Mouse (Mus musculus) kidney, postnatal 25 days (tissue): ENCODE measurements at regions not wholly inside any gene's neighbourhood (a gene's known extent, or its start where the extent isn't known, plus 50 kb on each side); places are given as distances from the start of the nearest gene placed in this dataset.

Experiments used
- DNase-seq, 2 experiments: peaks; one replicate each; pipeline ENCODE4 v3.0.0; 2021; ENCODE audit warnings: mixed read lengths in 2 of 2

- DNase-seq, result peak; percentile 38 to 52
Observed at GRCm38 (mm10) chr13:60123964-60124363, 53.2 kb downstream of the Gas1 start.

- peak in 1 of 2 experiments; percentile 27 for DNase-seq
Observed at GRCm38 (mm10) chr13:60123174-60123587, 54.0 kb downstream of the Gas1 start.

GRCm38 (mm10) chr13:60122341-60123173 lies 54.6 kb downstream of the Gas1 start:
- DNase-seq, result no peak

DNA sequence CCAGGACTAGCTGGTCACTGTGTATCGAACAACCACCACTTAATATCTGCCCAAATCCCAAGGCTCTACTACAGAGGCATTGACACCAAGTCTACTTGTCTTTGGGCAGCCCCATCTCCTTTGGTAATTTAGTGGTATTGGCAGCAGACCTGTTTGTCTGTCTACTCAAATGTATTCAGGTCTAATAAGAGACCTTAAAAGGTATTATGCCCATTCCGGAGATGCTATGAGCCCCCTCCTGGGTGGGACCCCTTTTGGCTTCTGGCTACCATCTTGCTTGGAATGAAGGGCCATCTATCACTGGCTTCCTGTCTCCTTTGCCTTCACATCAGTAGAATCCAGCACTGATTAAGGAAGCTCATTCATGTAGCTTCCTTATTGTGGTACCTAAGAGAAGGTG lies 65.7 kb downstream of the Gas1 start:
- DNase-seq, result no peak

DNA sequence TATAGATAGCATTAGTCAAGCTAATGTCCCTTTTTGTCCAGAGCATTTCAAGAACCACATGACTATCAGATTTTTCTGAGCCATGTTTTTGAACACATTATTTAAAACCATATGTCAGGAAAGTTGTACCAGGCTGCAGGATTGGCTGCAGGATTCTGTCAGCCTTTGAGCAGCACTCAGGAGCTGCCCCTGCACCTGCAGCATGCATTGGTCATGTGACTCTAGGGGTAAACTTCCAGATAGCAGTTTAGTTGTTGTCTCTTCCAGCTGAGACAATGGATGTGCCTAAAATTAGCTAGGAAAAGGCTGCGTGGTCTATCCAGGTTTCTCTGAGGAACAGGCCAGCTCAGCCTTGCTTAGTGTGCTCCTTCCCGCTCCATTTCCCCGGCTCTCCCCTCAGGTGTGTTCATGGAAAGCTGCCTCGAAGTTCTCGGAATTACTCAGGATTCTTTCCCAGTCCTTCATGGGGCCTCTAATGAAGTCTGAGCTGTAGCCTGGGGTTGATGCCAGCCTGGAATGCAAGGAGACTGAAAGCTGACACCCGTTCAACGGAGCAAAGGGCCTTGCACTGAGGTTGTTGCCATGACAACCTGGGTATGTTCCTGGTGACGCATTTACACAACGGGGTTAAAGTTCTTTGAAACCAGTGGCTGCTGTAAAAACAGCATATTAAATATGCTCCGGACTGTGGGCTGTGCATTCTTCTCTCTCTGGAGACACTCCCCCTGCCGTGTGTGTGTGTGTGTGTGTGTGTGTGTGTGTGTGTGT lies 66.9 kb downstream of the Gas1 start:
- peak; percentile 91 to 96 for DNase-seq

- no peak for DNase-seq
Observed at GRCm38 (mm10) chr13:60105286-60105685, 71.9 kb downstream of the Gas1 start.

- DNase-seq, result no peak
Observed at GRCm38 (mm10) chr13:60101651-60102050, 75.5 kb downstream of the Gas1 start.

- DNase-seq, result no peak
Observed at GRCm38 (mm10) chr13:60100130-60101112, 76.7 kb downstream of the Gas1 start.

DNA sequence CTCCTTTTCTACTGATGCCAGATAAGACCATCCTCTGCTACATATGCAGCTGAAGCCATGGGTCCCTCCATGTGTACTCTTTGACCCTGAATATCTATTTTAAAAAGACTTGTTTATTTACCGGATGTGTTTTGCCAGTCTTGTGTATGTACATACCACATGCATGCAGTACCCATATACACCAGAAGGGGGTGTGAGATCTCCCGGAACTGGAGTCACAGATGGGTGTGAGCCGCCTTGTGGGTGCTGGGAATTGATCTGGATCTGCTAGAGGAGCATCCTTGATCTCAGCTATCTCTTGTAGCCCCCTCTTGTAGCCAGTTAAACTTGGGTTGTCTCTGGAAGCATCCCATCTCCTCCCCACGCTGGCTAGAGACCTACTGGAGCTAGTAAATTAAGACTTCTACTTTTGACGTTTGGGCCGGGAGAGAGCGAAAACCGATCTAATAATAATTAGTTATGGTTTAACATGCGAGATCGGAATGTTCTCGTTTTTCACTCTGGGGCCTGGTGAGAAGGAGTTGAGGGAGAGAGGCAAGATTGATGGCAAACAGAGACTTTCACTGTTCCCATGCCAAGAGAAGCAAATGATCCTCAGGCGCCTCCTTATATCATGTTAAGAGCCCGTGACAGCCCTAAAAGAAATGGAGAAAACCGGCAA lies 77.6 kb downstream of the Gas1 start:
- peak; percentile 53 to 58 for DNase-seq

- DNase-seq, result no peak
Observed at GRCm38 (mm10) chr13:60098394-60098793, 78.8 kb downstream of the Gas1 start.

GRCm38 (mm10) chr13:60097776-60098175 lies 79.4 kb downstream of the Gas1 start:
- DNase-seq, result no peak

- DNase-seq, result peak; percentile 27 to 62
Observed at GRCm38 (mm10) chr13:60086657-60087056, 90.5 kb downstream of the Gas1 start.

DNA sequence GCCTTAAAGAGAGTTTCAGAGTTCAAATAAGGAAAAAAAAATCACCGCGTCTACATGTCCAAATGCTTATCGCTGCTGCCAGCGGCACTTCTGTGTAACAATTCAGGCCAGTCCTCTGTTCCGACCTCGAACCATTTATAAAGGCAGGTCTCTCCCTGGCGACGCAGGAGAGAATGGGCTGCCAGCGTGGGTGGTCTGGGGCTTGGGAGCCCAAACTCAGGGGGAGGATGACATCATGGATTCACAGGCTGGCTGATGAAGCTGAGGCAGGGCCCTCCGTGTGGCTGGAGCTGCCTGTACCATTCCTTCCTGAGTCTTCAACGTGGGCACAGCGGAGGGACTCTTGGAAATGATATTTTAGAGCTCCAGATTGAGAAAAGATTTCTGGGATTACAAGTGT lies 92.2 kb downstream of the Gas1 start:
- DNase-seq, result no peak

- DNase-seq, result no peak
Observed at GRCm38 (mm10) chr13:60084290-60084689, 92.9 kb downstream of the Gas1 start.

DNA sequence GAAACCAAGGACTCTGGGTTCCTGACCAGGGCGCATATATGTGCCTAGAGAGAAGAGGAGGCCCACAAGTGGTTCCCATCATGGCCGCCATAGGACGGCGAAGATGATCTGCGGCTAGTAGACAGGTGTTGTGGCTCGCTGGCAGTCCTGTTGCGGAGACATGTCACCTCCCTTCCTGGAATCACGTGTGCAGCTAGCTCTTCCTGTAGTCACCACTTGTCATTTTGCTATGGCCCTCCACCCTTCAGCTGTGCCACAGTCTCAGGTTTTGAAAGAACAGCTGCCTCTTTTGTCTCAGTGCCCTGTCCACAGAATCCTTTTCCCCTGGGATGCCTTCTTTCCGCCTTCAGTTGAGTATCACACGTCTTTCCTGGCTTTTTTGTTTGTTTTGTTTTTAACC lies 97.1 kb downstream of the Gas1 start:
- no peak for DNase-seq

- DNase-seq, result no peak
Observed at GRCm38 (mm10) chr13:60078331-60079050, 98.7 kb downstream of the Gas1 start.

DNA sequence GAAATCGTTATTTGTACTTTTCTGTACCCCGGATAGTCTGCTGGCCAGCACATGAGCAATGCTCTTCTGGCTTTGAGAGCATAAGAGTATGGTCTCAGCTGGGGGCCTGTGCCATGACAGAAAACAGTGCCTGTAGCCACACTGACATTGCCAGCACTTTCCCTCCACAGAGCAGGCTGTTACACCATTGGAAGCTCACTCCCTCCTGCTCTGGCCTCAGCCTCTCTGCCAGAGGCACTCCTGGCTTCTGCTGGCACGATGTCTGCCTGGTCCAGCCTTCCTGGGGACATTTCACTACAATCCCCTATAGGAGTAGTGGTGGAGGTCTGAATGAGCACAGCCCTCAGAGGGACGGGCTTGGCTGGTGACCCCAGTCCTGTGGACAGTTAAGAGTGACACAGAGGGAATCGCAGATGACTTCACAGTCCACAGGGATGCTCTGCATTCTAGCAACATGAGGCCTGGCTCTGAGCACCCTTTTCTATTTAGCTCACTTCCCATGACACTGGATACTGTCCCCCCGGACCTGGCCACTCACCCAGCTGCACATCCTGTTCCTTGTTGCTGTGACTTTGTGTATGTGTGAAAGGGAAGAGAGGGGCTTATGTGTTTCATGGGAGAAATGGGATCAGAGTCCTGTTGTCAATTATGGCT lies 100.9 kb downstream of the Gas1 start:
- no peak for DNase-seq

DNA sequence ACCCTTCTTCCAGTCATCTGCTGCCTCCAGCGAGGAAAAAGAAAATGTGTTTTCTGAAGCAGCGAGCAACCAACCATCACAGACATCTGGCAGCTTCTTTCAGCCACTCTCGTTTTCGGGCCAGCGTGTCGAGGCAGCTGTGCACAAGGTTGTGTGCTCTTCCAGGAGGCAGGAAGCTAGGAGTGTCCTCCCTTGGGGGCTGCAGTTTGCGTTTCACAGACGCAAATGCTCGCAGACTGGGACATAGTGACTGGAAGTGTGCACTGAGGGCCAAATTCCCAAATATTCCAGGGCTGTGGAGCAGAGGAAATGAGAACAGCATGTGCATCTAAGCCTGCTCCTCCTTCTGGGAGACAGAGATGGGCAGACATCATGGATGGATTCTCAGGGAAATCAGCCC lies 105.6 kb downstream of the Gas1 start:
- DNase-seq, result peak in 1 of 2 experiments; percentile 62

- DNase-seq, result peak in 1 of 2 experiments; percentile 33
Observed at GRCm38 (mm10) chr13:60069196-60069595, 108.0 kb downstream of the Gas1 start.

DNA sequence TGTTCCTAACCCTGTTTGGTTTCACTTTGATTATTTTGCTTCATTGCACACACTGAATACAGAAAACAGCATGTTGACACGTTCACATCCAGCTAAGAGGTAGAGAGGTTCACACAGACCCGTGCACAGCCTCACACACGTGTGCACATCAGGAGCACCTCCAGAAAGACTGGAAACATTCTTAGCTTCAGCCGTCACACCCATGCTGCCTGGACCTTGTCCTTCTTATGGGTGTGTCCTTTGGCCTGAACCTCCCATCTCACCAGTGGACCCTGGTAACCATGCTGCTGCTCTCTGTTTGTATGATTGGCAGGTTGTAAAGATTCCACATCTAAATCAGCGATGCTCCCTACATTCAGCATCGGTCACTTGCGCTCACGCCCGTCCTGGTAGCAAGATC lies 109.8 kb downstream of the Gas1 start:
- no peak for DNase-seq

DNA sequence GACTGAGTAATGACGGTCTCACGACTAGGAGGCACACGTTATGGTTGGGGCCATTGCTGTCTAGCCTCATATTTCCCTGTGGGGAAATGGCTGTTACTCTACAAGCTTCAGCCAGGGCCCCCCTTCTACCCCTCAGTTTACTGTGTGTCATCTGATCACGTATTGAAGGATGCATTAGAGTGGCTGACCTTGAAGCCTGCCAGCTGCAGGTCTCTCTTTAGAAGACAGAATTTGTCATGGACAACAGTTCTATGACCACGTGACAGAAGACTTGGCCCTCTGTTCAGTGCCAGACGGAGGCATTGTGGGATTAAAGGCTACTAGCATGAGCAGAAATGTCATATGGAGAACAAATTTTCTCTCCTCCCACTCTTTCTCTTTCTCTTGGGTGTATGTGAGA lies 115.6 kb downstream of the Gas1 start:
- no peak for DNase-seq
